Mouse (Mus musculus) kidney, adult 2 months (tissue): ENCODE data around the gene Gm14685. TPM values are rescaled to one million over a fixed set of nuclear protein-coding genes. Genes with fewer than 3 reads are reported as not detected.
A peak's percentile ranks its signal among the peaks of the same experiment; 100 is the strongest.
"Not testable (repeated sequence)": the region's sequence is repeated elsewhere in the genome, so short reads cannot be mapped to it uniquely, and the experiment has no call there.

ENCODE experiments used
- DNase-seq: peaks from one replicate; pipeline ENCODE4 v3.0.0; 2021
- H3K27ac ChIP-seq: fragments of 200-500 bp; 2 replicates; pipeline ENCODE4 v1.5.1; 2012; ENCODE audit warnings: low read depth, low read length, control low read depth, inconsistent platforms; ENCODE audit not compliant: insufficient read depth
- H3K27me3 ChIP-seq: fragments of 200-500 bp; replicated peaks from 2 replicates; pipeline ENCODE4 v1.6.1; 2012; ENCODE audit warnings: mild to moderate bottlenecking, moderate library complexity, low read length, inconsistent platforms; ENCODE audit not compliant: control insufficient read depth, insufficient read depth
- H3K36me3 ChIP-seq: fragments of 200-500 bp; 2 replicates; pipeline ENCODE4 v1.6.1; 2012; ENCODE audit warnings: mild to moderate bottlenecking, moderate library complexity, low read length, inconsistent platforms; ENCODE audit not compliant: control insufficient read depth, insufficient read depth
- H3K4me1 ChIP-seq: fragments of 200-500 bp; 2 replicates; pipeline ENCODE4 v1.6.1; 2011; ENCODE audit warnings: low read length; ENCODE audit not compliant: control insufficient read depth, insufficient read depth
- H3K4me3 ChIP-seq: fragments of 200-500 bp; 2 replicates; pipeline ENCODE4 v1.5.1; 2011; ENCODE audit warnings: mild to moderate bottlenecking, low read depth, low read length, control low read depth; ENCODE audit not compliant: insufficient read depth
- WGBS: fragments of 180-500 bp; shearing (Covaris S2); methylation state at CpG from one replicate; pipeline ENCODE4 v1.1.7; 2018; 5-methylcytosine and 5-hydroxymethylcytosine counted together
- polyA plus RNA-seq: library from polyadenylated mRNA; depleted of rRNA; stranded (reverse); fragments of >200 nt; gene quantifications from 2 replicates; pipeline ENCODE4 v1.2.3, GENCODE M21; 2012; rRNA removed

Gene Gm14685
- 0.07 TPM in 1 of 2 replicates, not detected in the other for polyA plus RNA-seq

GRCm38 (mm10) chrX:73116747-73117146 lies at the start of gene Gm14685:
Gene Gm14685, plus strand, starts transcription at chrX:73117047.
- not testable (repeated sequence) for H3K27me3 ChIP-seq, DNase-seq, H3K4me1 ChIP-seq, H3K27ac ChIP-seq, H3K36me3 ChIP-seq, H3K4me3 ChIP-seq
- no CpG with 5 or more reads among the region's 7 CpGs for WGBS

- H3K36me3 ChIP-seq, H3K4me3 ChIP-seq, H3K27me3 ChIP-seq, H3K4me1 ChIP-seq, H3K27ac ChIP-seq, DNase-seq: not testable (repeated sequence)
- 79% methylated on average over 19 of the region's 19 CpGs for WGBS
These were observed 34.4 kb upstream of the Gm14685 start, which contains the start of gene Xlr4a for GRCm38 (mm10) chrX:73082267-73083055. Gene Xlr4a, minus strand, starts transcription at chrX:73082478.

GRCm38 (mm10) chrX:73096941-73097508 lies 19.8 kb upstream of the Gm14685 start, which contains the start of gene Xlr3a:
Gene Xlr3a, minus strand, starts transcription at chrX:73097095.
- H3K27ac ChIP-seq, H3K27me3 ChIP-seq, H3K4me1 ChIP-seq, H3K36me3 ChIP-seq, H3K4me3 ChIP-seq: not testable (repeated sequence)
- WGBS = 78% methylated on average over 13 of the region's 13 CpGs
- DNase-seq = peak; percentile 2

- no CpG with 5 or more reads among the region's 12 CpGs for WGBS
- H3K27me3 ChIP-seq, H3K4me3 ChIP-seq, H3K27ac ChIP-seq, H3K4me1 ChIP-seq, DNase-seq, H3K36me3 ChIP-seq: not testable (repeated sequence)
These were observed 6.3 kb downstream of the Gm14685 start for GRCm38 (mm10) chrX:73122859-73123829.

GRCm38 (mm10) chrX:73143218-73143618 lies 26.4 kb downstream of the Gm14685 start:
- not testable (repeated sequence) for DNase-seq, H3K27me3 ChIP-seq, H3K4me3 ChIP-seq, H3K27ac ChIP-seq, H3K36me3 ChIP-seq, H3K4me1 ChIP-seq
- no CpG with 5 or more reads among the region's 7 CpGs for WGBS

DNA sequence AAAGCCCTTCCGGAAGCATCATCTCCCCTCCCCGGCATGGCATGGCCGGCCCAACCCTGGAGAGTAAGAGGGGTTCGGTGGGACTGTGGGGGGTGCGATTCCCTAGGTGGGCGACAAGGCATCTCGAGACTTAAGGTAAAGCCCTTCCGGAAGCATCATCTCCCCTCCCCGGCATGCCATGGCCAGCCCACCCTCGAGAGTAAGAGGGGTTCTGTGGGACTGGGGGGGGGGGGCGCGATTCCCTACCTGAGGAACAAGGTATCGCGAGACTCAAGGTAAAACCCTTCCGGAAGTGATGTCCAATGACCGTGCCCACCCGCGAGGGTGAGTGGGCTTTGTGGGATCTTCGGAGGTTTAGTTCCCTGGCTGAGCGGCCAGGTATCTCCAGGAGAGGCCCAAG lies 31.6 kb downstream of the Gm14685 start, which contains the start of gene Xlr5b:
TSS of gene Xlr5b (plus strand) at position 301 of the 400 bp plus-strand sequence.
- H3K36me3 ChIP-seq, H3K4me1 ChIP-seq, H3K4me3 ChIP-seq, DNase-seq, H3K27me3 ChIP-seq, H3K27ac ChIP-seq: not testable (repeated sequence)
- WGBS = no CpG with 5 or more reads among the region's 20 CpGs

- H3K27me3 ChIP-seq, H3K27ac ChIP-seq, H3K4me3 ChIP-seq, DNase-seq, H3K4me1 ChIP-seq, H3K36me3 ChIP-seq: not testable (repeated sequence)
- WGBS = no CpG with 5 or more reads among the region's 7 CpGs
These were observed 32.5 kb downstream of the Gm14685 start, which contains the start of gene DXBay18 for GRCm38 (mm10) chrX:73149350-73149749. Gene DXBay18, minus strand, starts transcription at chrX:73149450.

DNA sequence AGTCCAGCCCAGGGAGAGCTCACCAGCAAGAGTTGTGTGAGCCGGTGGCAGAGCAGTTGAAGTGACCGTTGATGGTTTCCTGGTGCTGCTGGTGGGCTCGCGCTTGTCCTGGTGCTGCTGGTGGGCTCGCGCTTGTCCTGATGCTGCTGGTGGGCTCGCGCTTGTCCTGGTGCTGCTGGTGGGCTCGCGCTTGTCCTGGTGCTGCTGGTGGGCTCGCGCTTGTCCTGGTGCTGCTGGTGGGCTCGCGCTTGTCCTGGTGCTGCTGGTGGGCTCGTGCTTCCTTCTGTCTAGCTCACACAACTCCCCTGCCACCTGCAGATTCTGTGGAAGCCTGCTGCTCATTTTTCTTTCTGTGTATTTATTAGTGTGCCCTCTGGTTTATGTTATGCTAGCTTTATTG lies 60.0 kb downstream of the Gm14685 start, which contains the start of gene Spin2d:
TSS of gene Spin2d (minus strand) at position 101 of the 400 bp plus-strand sequence.
- WGBS = 60% methylated on average over 1 of the region's 15 CpGs
- DNase-seq, H3K27ac ChIP-seq, H3K4me1 ChIP-seq, H3K36me3 ChIP-seq, H3K4me3 ChIP-seq, H3K27me3 ChIP-seq: not testable (repeated sequence)
